Mouse (Mus musculus): ENCODE results near the gene Zfp825. TPM values are rescaled to one million over a fixed set of nuclear protein-coding genes. Genes with fewer than 3 reads are reported as not detected.

Gene Zfp825
- polyA plus RNA-seq (2014; fragmentation: Illumina TruSeq; extraction: RNeasy Lipid Tissue Mini Kit (QIAGEN cat#74804); ENCODE audit: insufficient read depth, low read depth, low replicate concordance): 8.5 TPM

DNA sequence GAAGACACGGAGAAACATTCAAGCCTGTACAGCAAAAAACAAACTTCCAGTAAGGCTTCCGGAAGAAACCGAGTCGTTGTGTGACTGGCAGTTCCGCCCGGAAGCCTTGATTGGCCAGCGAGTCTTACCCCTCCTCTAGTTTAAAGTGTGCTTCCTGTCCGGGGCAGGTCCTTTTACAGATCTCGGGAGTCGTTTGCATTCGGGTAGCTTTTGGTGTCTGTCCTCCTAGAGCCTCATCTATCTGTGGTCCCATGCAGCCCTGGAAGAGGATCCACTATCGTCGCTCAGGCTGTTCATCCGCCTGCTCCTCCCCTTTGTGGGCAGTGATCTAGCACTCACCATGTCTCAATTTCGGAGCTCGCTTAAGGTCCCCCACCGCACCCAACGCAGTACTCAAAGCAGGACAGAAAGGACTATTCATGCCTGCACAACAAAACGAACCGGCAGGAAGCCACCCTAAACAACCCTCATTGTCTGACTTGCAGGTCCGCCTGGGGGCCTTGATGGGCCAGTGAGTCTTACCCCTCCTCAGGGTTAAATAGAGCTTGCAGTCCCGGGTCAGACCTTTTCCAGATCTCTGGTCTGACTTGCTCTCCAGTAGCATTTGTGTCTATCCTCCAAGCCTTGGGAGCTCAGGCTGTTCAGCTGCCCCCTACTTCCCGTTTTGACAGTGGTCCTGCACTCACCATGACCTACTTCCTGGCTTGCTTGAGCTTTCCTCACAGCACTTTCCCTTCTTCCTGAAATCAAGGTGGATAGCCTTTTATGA lies at the start of gene Zfp825:
Gene Zfp825, minus strand, starts transcription at position 82 of the 769 bp plus-strand sequence.

Other genes starting within 250 kb of the Zfp825 start
- gene Ahrr, start 201.7 kb downstream of the Zfp825 start, polyA plus RNA-seq (2014; fragmentation: Illumina TruSeq; extraction: RNeasy Lipid Tissue Mini Kit (QIAGEN cat#74804); ENCODE audit: insufficient read depth, low read depth, low replicate concordance): 0.10 TPM
- gene Pdcd6, start 176.4 kb downstream of the Zfp825 start, polyA plus RNA-seq (2014; fragmentation: Illumina TruSeq; extraction: RNeasy Lipid Tissue Mini Kit (QIAGEN cat#74804); ENCODE audit: insufficient read depth, low read depth, low replicate concordance): 107 TPM
- gene Sdha, start 143.7 kb downstream of the Zfp825 start, polyA plus RNA-seq (2014; fragmentation: Illumina TruSeq; extraction: RNeasy Lipid Tissue Mini Kit (QIAGEN cat#74804); ENCODE audit: insufficient read depth, low read depth, low replicate concordance): 110 TPM
- gene Ccdc127, start 143.7 kb downstream of the Zfp825 start, polyA plus RNA-seq (2014; fragmentation: Illumina TruSeq; extraction: RNeasy Lipid Tissue Mini Kit (QIAGEN cat#74804); ENCODE audit: insufficient read depth, low read depth, low replicate concordance): 17.1 TPM
- gene Lrrc14b, start 130.0 kb downstream of the Zfp825 start, polyA plus RNA-seq (2014; fragmentation: Illumina TruSeq; extraction: RNeasy Lipid Tissue Mini Kit (QIAGEN cat#74804); ENCODE audit: insufficient read depth, low read depth, low replicate concordance): 0.50 TPM
- gene Zfp72, start 103.2 kb downstream of the Zfp825 start, polyA plus RNA-seq (2014; fragmentation: Illumina TruSeq; extraction: RNeasy Lipid Tissue Mini Kit (QIAGEN cat#74804); ENCODE audit: insufficient read depth, low read depth, low replicate concordance): 1.5 TPM
- 45.9 TPM for gene Ftl1-ps1, start 94.3 kb downstream of the Zfp825 start, polyA plus RNA-seq (2014; fragmentation: Illumina TruSeq; extraction: RNeasy Lipid Tissue Mini Kit (QIAGEN cat#74804); ENCODE audit: insufficient read depth, low read depth, low replicate concordance)
- gene Erap1, start 145.6 kb upstream of the Zfp825 start, polyA plus RNA-seq (2014; fragmentation: Illumina TruSeq; extraction: RNeasy Lipid Tissue Mini Kit (QIAGEN cat#74804); ENCODE audit: insufficient read depth, low read depth, low replicate concordance): 15.3 TPM